Mouse (Mus musculus) stomach, postnatal 0 days (tissue): ENCODE measurements around the gene Fgfr2.

Experiments
- CTCF ChIP-seq: IDR thresholded peaks from 2 replicates; pipeline ENCODE4 v1.5.1; 2016; ENCODE audit warnings: antibody characterized with exemption, low read depth, mild to moderate bottlenecking, moderate library complexity
- EP300 ChIP-seq: optimal IDR thresholded peaks from 2 replicates; pipeline ENCODE3; 2016; ENCODE audit warnings: antibody characterized with exemption

- no peak for TF ChIP-seq CTCF
- TF ChIP-seq EP300, result no peak
These were observed 1109.2 kb downstream of the Fgfr2 start for GRCm38 (mm10) chr7:132013970-132014369.
